Mouse (Mus musculus) CH12F3 (cell line): ENCODE data around the gene Lin7a.

ENCODE experiments used
- in situ Hi-C: fragments of 300-500 bp; cut with MboI; formaldehyde crosslinking; loops from 2 replicates; pipeline ENCODE4 v1.14.3; 2020; ENCODE audit warnings: low sequenced_read_pairs

Gene Lin7a

DNA sequence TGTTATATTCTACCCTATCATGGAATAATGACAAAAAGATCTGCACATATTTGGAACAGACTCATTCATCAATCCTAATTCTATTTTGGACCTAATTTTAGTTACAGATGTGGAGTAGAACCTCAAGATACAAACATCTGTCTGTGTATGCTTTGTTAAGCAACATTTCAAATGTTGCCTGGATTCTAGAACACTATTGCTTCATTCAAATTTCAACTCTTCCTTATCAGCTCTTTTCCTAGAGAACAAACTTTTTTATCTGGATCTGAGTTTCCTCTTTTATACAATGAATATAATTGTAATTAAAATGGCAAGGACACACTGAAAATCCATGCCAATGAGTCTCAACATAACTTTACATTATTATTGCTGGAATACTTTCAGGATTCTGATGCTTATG lies 43.8 kb downstream of the Lin7a start:
- in situ Hi-C loops = no loop called here

DNA sequence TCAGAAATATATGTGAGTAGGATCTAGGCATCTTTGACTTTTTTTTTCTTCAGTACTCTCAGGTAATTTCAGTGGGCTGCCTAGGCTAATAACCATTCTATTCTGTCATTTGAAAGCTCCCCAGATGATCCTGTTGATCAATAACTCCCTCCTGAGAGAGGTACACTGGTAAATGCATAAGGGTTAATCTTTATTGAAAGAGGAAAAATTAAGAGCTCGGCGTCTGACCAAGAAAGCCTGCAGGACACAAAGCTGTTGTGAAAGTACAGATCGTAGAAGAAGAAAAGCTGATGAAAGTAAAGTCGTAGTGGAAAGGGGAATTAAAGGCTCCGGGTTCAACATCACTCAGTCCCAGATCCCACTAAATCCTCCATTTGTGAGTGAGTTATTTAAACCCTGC lies 44.2 kb downstream of the Lin7a start:
- in situ Hi-C loops = no loop called here

DNA sequence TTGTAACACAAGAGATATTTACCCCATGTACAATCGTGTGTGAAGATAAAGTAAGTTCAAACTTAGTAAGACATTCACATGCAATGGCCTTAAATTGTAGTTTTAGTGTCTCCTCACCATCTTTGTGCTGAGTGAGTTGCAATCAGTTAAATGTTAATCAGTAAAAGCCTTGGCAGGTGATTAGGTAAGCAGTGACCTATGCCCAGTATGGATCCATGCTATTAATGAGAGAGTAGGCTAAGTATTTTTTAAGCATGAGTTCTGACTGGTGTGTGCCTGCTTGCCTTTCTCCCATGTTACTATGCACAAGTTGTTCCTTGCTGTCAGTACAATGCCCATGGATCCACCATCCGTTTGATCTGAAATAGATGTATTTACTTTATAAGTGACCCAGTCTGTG lies 44.6 kb downstream of the Lin7a start:
- in situ Hi-C loops = no loop called here

DNA sequence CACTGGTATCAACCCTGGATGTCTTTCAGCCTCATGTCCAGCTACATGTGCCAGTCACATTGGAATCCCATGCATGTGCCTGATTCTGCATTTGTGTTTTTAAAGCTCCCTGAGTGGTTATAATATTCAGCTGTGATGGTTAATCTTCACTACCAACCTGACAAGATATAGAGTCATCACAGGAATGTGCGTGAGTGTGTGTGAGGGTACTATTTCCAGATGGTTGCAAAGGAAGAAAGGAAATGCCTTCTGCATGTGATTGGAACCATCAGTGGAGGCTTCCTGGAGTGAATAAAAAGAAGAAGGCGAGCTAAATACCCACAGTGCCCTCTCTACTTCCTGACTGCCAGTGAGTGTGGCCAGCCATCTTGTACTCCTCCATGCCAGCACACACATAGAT lies 48.2 kb downstream of the Lin7a start:
- in situ Hi-C loops = no loop called here

DNA sequence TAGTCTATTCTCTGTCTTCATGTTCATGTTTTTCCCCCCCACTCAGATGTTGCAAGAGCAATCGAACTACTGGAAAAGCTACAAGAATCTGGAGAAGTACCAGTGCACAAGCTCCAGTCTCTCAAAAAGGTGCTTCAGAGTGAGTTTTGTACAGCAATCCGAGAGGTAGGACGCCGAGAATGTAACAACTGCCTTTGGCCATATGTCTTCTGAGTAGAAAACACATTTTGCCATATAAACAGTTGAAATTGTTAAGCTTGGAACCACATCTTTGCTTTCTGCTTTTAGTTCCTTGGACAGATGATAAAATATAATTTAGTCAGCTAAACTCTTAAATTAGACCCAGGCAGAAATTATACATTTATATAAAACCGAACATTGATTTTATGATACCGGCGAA lies 52.4 kb downstream of the Lin7a start:
- in situ Hi-C loops = no loop called here

DNA sequence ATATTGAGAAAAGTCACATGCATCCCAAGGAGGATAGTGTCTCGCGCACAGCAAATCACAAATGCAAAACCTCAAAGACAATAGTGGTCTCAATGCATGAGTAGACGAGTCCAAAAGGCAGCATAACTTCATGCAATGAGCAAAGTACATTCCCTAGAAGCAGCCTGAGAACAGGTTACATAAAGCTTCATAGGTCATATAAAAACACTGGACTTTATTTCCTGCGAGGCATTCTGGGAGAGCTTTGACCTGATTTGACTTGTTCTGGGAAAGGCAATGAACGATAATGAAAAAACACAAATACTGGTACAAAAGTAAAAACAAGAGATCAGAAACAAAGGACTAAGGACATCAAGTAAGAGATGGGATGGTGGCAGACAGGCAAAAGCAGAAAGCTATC lies 54.1 kb downstream of the Lin7a start:
- in situ Hi-C loops = no loop called here

DNA sequence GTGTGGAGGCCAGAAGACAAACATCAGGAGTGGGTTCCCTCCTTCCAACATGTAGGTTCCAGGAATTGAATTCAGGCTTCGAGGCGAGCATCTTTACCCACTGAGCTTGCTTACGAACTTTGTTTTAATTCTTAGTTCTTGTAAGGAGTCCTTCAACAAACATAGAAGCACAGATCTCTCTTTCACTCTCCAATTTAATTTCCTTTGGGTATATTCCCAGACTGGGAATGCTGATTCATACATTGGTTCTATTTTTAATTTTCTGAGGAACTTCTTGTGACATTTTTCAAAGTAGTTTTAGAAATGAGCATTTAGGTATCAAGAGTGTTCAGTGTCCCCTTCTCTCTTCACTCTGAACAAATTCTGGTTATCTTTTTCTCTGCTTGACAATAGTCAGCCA lies 68.0 kb downstream of the Lin7a start:
- in situ Hi-C loops = no loop called here

DNA sequence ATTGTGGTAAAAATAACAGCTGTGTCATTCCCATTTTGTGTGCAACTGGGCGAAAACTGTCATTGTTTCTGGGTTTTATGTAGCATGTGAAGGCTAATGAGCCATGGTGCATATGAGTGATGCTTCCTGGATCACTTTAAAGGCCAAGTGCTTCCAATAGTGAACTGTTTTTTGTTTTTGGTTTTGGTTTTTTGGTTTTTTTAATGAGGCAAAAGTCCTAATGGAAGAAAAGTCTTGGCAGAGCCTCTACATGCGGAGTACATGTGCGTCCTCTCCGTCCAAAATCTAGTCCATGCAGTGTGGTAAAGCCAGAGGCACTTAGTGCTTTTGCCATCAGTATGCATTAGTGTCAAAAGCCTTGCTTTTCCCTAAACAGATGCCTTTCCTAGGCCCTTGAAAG lies 69.7 kb downstream of the Lin7a start:
- in situ Hi-C loops = no loop called here

DNA sequence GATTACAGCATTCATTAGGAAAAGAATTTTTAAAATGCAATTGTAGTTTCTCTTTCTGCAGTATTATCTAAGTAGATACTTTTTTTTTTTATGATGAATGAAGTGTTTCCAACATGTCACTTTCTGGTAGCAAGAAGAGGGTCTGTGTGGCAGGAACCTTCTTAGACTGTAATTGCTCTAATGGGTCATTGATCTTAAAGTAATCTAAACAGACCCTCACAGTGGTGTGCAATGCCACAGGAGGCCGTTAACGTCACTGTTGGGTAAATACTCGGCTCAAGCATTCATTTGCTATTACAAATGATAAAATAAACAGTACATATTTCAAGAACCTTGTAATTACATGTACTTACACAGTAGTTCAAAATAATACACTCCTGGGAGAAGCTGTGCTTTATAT lies 72.7 kb downstream of the Lin7a start:
- in situ Hi-C loops = no loop called here

DNA sequence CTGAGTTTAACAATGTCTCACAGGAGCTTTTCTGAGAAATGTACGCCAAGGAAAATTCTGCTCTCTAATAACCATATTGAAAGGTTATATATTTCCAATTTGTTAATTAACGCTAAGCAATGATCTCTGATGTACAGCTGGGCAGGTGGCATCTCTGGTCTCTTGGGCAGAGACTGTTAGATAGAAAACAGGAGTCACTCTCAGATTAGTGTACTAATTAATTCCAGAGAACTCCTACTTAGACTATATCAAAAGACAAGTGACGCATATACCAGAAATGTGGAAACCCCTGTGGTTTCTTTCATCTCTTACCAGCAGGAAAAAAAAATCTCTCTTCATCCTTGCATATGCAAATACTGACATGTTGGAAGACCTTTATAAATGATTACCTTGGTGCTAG lies 76.4 kb downstream of the Lin7a start:
- in situ Hi-C loops = no loop called here

DNA sequence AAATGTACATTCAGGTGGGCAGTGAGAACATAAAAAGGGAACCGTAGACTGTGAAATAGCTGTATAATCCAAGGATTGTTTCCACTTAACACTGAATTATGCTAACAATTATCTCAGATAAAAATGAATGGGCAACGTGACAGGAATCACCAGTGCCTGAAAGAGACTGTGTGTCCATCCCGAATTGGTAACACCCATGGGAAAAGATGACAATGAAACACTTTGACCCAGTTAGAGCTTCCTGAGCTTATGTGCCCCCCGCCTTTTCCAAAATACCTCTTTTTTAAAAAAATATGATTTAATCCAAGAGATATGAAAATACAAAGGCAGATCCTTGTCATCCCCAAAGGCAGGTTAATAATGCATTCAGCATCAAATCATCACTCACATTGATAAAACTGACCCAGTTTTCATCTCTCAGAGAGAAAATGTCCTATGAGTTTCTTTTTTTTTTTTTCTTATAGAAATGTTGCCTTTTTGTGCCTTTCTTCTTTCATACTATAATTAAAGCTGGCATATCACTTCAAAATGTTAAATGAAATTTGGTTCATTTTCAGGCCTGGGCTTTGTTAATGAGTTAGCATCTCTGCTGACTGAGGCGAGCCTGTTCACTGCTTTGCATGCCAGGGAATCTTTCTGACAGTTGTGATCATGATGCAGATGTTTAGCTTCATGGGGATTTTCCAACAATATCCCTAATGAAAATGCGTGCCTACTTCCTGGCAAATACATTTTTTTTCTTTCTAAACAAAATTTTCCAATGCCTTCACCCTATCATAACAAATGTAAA lies 80.4 kb downstream of the Lin7a start:
- in situ Hi-C loops = no loop called here

DNA sequence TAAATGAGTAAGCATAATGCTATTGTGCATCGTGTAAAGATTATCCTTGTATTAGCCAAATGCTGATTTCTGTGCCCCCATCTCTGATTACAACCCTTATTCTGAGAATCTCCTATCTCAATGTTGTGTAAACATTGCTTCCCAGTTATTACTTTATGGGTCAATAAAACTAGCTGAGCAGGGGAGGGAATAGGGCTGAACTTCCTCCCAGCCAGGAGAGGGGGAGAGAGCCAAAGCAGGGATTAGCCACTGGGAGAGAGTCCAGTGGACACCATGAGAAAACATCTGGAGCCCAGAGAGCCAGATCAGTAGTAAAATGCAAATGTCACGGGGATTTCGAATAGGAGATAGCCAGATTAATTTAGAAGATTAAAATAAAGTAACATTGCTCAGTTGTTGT lies 82.0 kb downstream of the Lin7a start:
- in situ Hi-C loops = no loop called here

DNA sequence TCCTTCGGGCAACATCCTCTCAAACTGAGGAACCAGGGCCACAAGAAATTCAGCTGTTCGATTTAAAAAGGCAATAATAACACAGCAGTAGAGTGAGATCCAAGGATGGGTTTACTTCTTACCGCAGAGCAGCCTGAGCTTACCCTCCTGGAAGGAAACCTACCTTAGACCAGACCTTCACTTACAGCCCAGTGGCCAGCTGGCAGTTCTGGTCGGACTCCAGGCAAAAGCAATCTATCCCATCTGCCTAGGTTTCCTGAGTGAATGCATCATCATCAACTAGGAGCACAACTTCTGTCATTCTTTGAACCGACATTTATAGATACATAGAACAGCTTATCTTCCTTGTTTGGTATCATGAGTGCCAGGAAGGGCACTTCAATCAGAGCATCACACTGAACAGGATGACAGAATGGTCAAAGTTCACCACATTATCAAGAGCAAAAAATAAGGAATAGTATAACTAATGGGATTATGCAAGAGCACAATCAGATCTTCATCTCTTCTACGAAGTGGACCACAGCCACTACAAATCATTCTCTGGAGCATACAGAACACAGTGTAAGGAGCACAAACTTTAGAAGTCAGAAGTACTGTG lies 87.1 kb downstream of the Lin7a start:
- in situ Hi-C loops = no loop called here

DNA sequence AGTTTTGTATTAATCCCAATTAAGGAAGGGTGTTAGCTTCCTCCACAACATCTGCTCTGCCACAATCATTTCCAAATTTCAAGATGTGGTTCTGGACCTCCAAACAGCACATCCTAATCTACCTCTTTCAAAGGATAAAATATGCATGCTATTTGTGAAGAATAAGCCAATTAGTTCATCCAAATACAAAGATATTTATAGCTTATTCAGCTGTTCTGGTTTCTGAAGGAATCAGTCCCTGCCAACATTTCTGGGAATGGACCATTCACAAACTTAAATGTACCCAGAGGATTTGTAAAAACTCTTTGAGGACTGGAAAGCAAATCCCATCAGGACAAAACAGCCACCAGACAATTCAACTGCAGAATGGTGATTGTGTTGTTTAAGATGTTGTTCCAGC lies 87.8 kb downstream of the Lin7a start:
- in situ Hi-C loops = no loop called here

DNA sequence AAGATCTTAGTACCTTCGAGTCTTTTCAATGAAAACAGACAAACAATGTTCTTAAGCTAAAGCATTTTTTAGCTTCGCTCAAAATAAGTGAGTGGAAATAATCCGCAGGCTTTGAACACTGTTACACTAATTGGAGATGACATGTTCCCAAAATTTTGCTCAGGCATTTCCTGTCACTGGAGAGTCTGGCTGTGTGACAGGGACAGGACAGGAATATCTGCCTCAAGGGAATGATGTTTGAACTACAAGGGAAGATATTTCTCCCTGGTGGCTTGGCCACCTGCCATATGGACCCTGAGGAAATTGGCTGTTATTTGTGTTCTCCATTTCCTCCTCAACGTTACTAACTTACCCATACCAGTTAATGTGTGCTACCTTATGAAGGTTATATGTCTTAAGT lies 90.1 kb downstream of the Lin7a start:
- in situ Hi-C loops = no loop called here

DNA sequence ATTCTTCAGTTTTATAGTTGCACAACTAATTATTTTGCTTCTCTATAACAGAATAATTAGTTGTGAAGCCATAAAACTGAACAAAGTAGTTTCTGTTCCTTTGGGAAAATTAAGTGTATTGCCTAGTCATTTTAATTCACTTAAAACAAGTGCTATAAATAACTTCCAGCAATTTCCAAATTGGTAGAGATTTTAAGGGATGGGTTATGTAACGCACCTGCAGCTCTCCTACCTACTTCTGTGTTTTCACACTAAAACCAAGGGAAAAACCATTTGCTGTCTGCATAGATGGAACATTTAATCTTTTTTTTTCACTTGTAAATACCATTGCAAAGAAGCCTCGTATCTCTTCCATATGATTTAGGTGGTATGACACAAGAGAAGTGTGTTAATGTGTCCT lies 90.5 kb downstream of the Lin7a start:
- in situ Hi-C loops = no loop called here

DNA sequence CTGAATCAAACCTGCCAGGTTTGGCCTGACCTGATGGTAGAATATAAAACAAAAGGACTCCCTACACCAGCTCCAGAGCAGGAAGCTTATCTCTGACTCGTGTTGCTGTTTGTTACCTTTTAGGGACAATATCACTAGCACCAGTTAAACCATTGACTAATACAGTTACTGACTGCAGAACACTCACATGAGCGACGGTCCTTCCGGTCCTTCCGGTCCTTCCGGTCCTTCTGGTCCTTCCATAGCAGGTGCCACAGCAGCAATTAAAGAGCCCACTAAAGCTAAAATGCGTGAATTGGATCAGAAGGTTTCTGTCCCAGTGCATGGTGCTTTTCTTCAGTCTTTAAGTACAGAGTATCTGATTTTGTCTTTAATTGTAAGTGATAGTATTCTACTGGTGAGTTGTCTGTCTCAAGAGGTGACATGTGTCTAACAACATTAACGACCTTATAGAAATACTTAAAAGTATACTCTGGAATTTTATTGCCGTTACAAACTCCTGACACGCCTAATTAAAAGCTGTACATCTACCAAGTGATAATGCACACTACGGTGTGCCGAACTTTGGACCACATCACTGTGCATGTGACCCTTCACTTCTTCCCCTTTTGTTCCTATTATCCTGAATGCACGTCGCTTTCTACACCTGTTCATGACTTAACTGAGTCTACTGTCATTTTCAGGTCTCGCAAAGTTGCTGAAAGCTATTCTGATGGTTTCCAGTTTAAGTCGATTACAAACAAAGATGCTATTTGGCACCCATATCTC lies 91.7 kb downstream of the Lin7a start:
- in situ Hi-C loops = no loop called here

DNA sequence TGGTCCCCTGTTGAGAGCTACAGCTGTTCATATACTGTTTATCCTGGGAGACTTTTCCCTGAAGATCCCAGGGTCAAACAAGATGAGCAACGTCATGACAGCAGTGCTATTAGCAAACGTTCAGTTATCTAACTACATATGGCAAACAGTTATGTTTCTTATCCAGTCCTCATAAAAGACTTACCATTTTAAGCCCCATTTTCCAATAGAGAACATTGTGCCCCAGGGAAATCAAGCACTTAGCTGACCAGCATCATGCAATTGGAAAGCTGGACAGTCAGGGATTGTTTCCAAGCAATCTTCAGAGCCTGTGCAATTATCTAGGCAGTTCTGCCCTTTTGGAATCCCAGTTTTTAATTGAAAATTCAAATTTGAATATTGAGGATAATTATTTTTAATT lies 105.7 kb downstream of the Lin7a start:
- in situ Hi-C loops = no loop called here

DNA sequence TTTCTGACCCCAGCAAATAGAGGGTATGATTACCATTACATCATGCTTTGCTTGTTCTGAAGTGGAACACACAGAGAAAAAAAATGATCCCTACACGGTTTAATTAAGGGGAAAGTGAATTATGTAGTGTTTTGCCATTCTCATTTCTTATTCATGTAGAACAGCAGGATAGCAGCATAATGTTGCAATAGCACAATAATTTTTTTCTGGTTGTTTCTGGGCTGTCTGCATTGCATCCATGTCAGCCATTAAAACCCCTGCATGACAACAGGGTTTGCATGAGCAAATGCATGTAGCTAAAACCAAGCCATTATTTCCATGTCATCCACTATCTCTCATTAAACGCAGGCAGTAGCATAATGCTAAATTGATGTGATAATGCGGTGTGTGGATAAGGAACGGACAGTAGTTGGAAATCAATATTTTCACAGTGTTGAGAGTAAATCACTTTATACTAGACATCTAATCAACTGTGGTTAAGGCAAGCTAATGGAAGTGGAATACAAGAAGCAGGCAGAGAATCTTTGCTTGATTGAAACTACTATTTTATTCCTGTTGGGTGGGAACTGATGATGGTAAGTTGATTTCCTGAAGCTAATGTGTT lies 109.8 kb downstream of the Lin7a start:
- in situ Hi-C loops = no loop called here

DNA sequence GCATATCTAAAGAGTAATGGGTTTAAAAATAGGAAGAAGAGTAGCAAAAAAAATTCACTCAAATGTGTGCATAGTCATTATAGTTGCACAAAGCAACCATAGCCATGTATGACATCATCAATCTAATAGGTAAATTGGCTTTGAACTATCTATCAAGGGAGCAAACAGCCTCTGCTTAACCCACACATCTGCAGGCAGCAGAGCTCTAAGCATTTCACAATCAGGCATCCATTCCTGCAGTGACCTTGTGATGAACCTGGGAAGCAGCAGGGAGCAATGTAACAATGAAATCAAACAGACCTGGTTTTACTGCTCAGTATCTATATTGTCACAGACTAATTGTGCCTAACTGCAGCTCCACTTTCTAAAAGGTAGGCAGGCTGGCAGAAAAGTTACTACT lies 112.3 kb downstream of the Lin7a start:
- in situ Hi-C loops = no loop called here

DNA sequence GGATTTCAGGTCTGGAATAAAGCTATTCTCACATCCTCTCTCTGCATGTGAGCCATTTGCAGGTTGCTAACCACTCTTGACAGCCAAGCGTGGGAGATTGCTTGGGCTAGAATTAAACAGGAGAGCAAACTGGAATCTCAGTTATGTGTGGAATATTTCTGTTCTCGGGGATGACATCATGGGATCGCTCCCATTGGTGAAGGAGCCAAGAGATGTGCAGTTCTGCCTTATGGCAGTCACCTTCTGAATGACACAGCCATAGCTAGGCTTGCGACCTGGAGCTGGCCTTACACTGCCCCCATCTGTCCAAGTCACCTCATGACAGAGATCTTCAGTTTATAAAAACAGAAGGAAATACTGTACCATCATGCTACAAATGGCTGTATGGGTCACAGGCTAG lies 118.0 kb downstream of the Lin7a start:
- in situ Hi-C loops = no loop called here

DNA sequence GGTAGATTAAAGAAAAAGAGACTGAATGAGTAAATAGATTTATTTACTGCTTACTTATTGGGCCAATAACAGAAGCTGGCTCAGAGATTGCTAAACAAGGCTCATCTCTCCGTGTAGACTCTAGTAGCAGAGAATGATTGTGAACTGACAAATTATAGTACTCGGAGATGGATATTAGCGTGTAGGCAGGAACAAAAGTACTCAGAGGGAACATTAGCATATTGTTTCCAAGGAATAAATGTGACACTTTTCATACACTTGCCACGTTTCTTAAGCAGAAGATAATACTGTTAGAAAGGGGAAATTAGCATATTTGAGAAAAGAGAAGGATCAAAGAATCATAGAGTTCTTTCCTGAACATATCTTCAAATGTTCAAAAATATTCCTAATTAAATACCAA lies 133.9 kb downstream of the Lin7a start:
- in situ Hi-C loops = no loop called here
